Mouse (Mus musculus) heart, adult 18-20 months (tissue): Measurements from ENCODE around the gene RPS10-NUDT3. TPM values are rescaled to one million over a fixed set of nuclear protein-coding genes. Genes with fewer than 3 reads are reported as not detected.

Experiments
- DNase-seq, 2 experiments: peaks; one replicate each; pipeline ENCODE4 v3.0.0; 2021 to 2022; ENCODE audit warnings: mixed read lengths in 1 of 2
- long read RNA-seq, 2 experiments: library from polyadenylated mRNA; stranded (forward); transcript quantifications; one replicate each; pipeline ENCODE4 v2.0.0; 2021
- total RNA-seq, 2 experiments: library from RNA; stranded (reverse); gene quantifications; 2 replicates each; pipeline ENCODE4 v1.2.3; 2021

Gene RPS10-NUDT3
- under 1 TPM in 1 of 2 experiments, not detected in 1; 0.84 TPM for total RNA-seq
- long read RNA-seq, experiment 1, partial matches to known transcripts, result 0 of 2 reads
- long read RNA-seq, experiment 1, other reads (novel, unspliced or antisense), result 2 of 2 reads
- long read RNA-seq, experiment 2, result 0 reads

DNA sequence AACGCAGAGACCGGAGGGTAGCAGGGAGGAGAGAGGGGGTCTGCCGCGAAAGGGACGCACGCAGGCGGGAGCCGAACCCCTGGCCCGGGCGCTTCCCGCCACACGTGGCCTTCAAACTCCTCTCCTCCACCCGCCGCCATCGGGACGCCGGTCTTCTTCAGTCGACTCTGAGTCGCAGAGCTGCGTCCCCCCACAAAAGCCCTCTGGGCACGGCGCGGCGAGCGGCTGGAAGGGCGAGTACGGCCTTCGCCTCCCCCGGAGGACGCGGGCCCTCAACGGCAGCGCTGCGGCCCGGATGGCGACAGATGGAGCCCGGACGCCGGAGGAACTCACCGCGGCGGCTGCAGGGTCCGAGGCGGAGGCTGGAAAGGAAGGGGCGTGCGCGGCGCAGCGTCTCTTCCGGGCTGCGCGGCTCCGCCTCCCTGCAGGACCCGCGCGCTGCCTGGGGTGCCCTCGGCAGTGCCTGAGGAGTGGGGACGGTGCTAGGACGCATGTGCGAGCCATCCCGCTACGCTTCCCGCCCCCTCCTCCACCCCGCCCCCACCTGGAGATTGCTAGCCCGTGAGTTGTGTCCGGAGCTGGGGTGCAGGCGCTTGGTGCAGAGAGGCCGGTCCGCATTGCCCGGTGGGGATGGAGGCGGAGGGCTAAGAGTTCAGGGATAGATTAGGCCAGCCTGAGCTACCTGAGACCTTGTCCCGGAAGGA is at the start of gene RPS10-NUDT3:
Gene RPS10-NUDT3, minus strand, starts transcription at position 352 of the 704 bp plus-strand sequence.
- peak; percentile 89 to 93 for DNase-seq

DNA sequence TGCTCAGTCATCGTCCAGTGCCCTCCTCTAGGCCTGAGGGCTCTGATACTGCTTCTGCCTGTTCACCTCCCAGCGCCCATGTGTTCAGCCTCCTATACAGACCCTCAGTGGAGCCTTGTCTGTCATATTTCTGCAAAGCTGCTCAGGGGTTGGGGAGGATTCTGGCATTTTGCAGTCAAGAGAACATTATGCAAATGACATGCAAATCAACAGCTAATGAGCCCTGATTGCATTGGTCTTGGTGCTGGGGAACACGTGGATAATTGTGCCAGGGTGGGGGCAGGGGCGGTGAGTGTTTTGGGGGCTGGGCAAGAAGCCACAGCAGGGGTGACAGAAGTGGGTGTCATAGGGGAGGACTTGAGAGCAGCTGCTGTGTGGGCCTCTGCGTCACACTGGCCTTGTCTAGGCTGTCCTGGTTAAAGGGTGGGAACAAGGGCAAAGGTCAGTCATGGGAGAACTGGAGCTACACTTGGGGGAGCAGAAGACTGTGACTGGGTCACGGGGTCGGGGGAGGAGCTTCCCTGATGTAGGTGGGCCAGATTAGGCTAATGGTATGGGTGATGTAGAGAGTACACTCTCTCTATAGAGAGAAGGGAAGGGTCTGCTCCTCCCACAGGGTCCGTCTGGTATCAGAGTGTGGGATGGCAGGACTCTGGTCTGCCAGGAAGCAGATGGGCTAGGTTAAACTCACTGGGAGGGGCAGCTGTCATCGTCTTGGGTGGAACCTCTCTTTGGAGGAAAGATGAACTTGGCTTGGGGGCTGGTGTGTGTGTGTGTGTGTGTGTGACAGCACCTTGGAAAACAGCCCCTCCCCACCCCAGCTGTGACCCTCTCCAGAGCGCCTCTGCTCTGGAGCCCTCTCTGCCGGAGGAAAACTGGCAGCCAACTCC is 44.1 kb upstream of the RPS10-NUDT3 start:
- DNase-seq, result no peak

DNA sequence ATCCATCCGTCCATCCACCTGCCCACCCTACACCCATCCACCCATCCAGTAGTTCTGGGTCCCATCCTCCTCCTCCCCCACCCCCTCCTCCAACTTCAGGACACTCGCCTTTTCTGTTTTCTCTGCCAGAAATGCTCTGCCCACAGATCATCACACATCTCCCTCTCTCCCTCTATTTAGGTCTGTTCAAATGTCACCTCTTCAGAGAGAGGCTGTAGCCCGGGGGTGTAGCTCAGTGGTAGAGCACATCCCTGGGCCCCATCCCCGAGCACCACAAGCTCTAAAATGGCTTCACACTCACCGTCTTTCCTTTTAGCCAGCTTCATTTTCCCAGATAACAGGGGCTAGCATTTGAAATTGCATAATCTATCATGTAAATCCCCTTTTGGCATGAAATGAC is 42.7 kb upstream of the RPS10-NUDT3 start:
- no peak for DNase-seq

DNA sequence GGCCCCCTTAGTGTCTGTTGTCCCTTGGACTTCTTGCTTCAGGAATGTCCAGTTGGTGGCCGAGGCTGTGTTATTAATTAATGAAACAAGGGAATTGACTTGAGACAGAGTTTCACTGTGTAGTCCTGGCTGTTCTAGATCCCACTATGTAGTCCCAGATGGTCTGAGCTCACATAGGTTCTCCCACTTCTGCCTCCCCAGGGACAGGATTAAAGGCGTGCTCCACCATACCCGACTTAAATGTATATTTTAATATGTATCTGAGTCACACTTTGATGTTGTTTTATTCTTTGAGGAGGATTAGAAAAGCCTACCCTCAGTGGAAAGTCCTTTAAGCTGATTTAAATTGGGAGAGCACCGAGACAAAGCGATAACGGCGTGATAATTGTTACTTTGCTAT is 41.2 kb upstream of the RPS10-NUDT3 start:
- DNase-seq, result no peak

DNA sequence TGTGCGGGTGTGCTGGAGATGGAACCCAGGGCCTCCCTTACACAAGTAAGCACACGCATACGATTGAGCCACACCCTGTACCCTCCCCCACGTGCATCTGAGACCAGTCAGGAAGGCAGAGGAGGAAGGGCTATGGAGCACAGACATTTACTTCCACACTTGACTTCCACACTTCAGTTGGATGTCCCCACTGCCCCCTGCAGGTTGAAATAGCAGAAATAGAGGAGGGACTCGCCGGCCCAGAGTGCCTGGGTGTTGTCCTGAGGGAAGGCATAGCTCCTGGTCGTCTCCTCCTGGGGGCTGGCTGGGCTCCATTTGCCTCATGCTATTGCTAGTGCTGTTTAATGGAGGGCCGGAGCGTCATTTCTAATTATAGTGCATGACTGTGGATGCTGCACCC is 40.4 kb upstream of the RPS10-NUDT3 start:
- DNase-seq, result peak in 1 of 2 experiments; percentile 7

DNA sequence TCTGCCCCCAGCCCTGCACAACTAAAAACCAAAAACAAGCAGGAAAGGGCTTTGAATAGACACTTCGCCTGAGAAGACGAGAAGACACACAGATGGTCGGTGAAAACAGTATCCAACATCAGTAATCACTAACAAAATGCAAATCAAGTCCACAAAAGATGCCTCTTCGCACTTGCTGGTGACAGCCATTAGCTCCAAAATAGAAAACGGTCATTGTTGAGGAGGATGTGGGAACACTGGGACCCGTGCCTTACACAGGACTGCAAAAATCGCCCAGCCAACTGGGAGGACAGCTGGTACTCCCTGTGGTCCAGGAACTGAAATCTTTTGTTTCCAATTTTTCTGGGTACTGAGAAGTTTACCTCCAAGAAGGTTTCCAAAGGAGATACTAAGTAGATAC is 38.9 kb upstream of the RPS10-NUDT3 start:
- DNase-seq, result no peak

DNA sequence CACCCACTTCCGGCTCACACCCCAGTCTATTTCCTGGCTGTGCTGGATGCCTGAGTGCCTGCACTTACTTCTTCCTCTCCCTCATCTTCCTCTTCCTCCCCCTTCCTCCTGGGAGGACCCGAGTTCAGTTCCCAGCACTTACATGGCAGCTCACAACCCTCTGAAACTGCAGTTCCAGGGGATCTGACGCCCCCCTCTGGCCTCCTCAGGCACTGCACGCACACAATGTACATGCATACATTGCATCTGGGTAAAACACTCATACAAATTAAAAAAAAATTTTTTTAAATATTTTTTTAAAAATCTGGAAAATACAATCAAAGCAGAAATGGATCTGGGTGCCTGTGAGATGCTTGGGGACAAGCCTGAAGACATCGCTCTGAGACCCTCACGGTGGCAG is 36.7 kb upstream of the RPS10-NUDT3 start:
- no peak for DNase-seq

DNA sequence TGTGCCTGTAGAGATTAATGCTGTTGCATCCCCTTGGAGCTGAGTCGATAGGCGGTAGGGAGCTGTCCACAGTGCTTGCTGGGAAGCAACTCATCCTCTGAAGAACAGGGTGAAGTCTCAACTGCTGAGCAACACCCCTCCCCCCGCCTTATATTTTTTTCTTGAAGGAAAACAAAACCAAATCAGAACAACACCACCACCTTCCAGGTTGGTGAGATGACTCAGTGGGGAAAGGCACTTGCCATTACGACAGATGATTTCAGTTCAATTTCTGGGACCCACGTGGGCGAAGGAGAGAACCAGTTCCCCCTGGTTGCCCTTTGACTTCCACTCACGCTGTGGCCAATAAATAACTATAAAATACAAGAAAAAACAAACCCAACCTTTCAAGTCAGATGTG is 23.7 kb upstream of the RPS10-NUDT3 start:
- DNase-seq, result no peak

DNA sequence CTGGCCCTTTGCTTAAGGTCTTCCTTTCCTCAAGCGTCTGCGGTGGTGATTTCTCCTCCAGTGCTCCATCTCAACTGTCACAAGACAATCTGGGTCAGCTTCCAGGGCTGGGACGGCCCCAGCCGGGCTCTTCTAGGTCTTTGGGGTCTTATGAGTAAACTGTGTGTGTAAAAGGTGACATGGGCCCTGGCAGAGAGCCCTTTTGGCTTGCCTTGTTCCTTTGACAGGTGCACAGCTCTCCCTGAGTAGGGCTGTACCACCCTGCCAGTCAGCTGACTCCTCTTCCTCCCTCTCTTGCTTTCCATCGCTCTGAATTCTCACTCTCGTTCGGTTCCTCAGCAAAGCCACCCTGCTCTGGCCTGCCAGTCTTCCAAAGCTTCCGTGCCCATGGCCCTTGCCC is 22.1 kb upstream of the RPS10-NUDT3 start:
- no peak for DNase-seq

DNA sequence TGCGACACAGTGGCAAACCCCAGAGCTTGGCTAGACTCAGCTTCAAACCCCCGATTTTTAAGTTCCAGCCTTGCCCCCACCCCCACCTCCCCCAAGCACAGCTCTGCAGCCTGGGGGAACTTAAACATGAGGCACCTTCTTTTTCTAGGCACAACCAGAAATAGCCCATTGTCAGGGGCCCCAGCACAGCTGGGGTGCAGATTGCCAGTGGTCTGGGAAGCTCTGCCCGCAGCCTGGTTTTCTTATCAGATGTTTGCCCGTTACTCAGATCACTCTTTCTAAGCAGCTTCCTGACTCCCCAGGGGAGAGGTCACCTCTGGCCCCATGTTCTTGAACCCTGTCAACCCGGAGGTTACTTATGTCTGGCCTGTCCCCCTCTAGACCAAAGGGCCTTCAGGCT is 21.4 kb upstream of the RPS10-NUDT3 start:
- no peak for DNase-seq

DNA sequence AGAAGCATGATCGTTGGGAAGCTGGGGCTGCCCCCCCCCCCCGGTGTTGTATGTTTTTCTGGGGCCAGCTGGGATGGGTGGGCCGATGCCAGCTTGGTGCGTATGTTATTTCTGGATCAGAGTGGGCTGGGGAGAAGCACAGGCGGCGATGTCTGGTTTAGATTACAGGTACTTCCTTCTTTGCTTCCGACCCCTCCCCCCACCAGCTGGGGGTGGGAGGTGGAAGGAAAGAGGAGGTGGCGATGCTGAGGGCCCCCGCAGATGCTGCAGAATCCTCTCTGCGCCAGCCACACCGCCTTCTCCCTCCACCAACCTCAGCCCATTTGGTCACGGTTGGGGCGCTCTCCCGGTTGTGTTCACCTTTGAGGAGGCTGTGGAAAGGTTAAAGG is 21.0 kb upstream of the RPS10-NUDT3 start:
- no peak for DNase-seq

DNA sequence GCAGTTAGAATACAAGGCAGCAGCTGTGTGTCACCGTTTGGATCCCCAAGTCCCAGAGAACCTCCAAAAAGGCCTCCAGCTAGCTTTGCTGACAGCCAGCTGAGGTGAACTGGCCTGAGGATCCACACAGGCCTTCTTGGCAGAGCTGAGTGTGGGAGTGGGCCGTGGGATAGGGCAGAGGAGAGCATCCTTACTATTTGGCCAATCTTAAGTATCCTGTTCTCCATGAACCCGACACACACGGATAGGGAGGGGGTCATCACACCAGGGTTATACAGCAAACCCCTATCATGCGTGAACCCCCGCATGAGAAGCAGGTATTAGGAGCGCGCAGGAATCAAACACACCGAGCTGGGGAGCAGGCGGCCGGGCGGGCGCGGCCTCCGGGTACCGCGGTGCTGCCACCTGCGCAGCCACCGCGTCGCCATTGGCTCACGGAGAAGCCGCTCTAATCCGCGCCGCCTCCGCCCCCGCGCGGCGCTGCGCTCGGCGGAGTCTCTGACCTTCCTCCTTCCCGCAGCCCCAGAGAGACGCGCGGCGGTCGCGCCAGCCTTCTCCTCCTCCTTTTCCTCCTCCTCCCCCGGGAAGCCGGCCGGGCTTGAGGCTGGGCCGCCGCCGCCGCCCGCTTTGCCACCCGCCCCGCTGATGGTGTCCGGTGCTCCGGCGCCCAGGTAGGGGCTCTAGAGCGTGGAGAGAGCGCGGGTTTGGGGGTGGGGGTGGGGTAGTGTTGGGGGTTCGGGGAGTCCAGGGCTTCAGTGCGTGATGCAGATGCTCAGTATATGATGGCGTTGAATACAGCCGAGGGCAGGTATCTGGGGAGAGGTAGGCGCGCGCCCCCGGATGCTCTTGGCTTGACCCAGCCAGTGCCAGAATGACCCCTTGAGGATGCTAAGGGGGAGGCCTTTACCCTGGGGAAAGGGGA is 20.3 kb upstream of the RPS10-NUDT3 start, which contains the start of gene Pacsin1:
Gene Pacsin1, plus strand, starts transcription at position 421 of the 922 bp plus-strand sequence.
- no peak for DNase-seq

DNA sequence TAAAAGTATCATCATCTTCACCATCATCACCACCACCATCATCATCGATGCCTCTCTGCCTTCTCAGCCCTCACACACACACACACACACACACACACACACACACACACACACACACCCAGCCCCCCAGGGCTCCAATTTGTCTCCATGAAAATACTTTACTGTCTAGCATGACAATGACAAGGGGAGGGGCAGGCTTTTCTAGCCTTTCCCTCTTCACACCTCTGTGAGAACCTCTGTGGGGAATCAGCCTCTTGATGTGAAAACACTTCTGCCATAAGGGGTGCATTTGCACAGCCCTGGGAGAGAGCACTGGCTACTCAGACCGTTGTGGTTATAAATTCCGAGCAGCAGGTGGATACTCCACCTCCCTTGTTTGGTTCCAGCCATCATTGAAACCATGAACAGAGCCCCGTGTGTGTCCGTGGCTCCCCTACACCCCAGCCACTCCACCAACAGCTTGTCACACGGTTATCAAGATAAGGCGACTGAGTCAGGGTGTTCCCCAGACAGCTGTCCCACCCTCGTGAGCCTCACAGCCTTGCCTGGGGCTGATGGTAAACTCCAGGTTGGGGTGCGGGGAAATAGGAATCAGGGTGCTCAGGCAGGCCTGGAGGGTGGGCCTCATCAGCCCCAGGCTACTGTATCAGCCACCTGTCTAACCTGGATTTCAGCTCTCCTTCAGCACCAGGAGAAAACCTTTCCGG is 18.4 kb upstream of the RPS10-NUDT3 start:
- DNase-seq, result no peak

DNA sequence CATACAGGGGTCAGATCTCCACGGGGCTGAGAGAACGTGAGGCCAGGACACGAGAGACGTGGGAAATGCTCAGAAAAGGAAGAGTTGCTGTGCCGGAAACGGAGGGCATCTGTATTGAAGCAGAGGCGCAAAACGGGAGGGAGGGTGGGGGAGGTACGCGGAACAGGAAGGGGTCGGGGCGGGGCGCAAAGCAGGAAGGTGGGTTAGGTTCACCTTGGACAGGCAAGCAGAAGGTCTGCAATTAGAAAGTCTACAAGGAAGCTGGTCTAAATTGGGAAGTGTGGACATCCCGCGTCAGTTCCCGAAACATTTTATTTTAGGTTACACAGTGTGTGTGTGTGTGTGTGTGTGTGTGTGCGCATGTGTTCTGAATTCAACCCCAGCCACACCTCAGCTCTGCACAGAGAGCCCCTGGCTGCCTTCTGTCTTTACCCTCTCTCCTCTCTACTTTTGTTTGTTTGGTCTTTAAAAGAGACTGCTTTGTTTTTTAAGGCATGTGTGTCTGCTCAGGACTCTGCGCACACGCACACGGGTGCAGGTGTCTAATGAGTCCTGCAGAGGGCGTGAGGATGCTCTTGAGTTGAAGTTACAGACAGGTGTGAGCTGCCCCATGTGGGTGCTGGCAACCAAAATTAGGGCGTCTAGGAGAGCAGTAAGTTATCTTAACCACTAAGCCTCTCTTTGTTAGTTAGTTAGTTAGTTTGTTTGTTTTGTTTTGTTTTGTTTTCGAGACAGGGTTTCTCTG is 17.2 kb upstream of the RPS10-NUDT3 start:
- no peak for DNase-seq

DNA sequence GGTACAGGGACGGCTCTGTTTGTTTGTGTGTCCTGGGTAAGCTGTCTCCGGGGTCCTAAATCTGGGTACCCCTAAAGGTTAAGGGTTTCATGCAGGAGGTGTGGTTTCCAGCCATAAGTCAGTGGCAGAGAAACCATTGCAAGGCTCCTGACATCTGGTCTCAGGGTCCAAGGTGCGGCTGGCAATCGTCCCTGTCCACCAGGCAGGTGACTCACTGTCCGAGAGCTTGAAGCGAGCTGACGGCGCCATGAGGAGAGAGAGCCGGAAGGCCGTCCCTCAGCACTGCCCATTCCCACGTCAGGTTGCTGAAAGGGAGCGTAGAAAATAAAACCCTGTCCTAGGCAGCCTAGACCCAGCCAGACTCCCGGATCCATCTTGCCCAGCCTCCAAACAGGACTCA is 15.6 kb upstream of the RPS10-NUDT3 start:
- no peak for DNase-seq

DNA sequence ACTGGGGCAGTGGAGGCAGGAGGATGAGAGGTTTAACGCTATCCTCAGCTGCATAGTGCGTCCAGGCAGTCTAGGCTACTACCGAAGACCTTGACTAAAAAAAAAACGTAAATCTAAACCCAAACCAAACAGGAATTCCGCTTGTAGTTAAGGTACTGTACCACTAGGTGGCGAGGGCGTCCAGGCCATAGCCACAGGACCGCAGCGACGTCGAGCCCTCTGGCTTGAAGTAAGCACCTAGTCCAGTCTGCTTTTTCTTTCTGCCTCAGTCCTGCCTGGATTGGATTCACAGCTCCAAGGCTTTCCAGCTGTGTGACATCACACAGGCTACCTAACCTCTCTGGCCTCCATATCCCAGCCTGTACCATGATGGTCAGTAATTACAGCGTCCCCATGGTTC is 15.1 kb upstream of the RPS10-NUDT3 start:
- peak; percentile 54 to 71 for DNase-seq

DNA sequence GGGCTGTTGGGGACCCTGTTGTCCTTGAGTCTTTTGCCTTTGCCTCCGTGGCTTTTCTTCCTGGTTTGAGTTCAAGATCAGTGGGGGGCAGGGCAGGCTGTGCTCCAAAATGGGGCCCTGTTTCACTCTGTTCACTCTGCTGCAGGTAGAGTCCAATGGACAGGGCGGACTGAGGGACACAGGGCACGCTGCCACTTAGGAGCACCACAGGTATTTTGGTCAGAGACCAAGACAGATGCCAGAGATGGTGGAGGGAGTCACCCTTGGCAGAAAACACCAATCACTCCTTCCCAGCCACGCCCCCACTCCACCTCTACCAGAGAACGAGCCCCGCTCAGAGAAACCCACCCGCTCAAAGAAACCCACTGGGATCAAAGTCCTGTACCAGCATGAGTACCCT is 10.8 kb upstream of the RPS10-NUDT3 start:
- no peak for DNase-seq

DNA sequence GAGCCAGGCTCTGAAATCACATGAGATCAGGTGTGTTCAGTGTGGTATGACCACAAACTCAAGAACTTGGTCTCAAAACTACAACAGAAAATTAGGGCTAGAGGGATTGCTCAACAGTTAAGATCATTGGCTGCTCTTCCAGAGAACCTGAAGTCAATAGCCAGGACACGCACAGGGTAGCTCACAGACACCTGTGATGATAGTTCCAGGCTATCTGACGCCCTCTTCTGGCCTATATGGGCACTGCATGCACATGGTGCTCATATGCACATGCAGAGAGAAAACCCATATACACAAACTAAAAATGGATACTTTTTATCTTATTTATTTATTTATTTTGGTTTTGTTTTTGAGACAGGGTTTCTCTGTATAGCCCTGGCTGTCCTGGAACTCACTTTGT is 9.6 kb upstream of the RPS10-NUDT3 start:
- DNase-seq, result no peak

DNA sequence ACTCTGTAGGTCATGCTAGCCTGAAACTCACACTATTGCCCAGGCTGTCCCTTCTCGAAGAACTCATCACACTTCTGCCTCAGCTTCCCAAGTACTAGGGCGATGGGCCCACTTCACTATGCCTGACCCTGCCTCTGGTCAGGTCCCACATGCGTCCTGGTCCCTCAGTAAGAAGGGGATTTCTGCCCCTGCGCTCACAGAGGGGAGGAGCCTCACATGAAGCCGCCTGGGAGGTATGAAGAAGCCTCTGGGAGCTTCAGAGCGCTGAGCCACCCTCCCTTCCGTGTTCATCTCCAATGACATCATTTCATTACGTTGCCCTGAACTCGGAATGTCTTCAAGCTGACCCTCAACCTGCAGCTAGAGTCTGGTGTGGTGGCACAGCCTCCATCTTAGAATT is 8.7 kb upstream of the RPS10-NUDT3 start:
- DNase-seq, result no peak

DNA sequence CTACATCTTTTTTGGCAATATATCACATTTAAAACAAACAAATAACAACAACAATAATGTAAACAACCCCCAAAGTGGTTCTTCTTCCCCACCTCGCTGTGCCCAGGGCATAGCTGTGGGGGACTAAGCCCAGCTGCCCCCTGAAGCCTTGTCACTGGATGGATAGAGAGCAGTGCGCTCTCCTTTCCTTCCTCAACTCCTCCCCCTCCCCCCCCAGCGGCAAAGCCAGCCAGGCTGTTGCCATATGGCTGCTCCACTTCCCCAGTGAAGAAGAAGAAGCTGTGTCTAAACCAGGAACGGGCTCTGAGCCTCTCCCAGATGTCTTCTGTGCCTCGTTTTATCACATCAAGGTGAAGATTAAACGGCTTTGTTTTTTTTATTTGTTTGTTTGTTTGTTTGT is 8.1 kb upstream of the RPS10-NUDT3 start:
- no peak for DNase-seq
